Mouse (Mus musculus): Measurements from ENCODE around the gene Ccndbp1. TPM values are rescaled to one million over a fixed set of nuclear protein-coding genes. Genes with fewer than 3 reads are reported as not detected.
"Not testable (repeated sequence)": the region's sequence is repeated elsewhere in the genome, so short reads cannot be mapped to it uniquely, and the experiment has no call there.

Ccndbp1 gene
- polyA plus RNA-seq, 1 experiment from 2014 or later = 87.1 TPM

DNA sequence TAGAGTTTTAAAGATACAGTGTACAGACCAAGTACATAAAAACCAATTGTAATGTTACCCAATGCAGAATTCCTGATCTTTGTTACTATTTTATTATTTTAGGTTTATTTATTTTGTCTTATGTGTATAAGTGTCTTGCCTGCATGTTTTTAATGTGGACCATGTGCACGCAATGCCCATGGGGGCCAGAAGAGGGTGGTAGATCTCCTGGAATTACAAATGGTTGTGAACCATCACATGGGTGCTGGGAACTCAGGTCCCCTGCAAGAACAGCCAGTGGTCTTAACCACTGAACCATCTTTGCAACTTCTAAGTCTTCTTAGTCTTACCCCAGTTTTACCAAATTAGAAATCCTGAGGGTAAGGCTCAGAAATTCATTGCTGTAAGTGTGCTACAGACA lies 23.0 kb upstream of the Ccndbp1 start:
- no peaks in the 10 kb centered on the region for H3K4me1 ChIP-seq (replicated peaks; ENCODE audit: control insufficient read depth, insufficient read depth, low read length)
- no peak overlapping the region for H3K4me3 ChIP-seq (replicated peaks; ENCODE audit: low read length)
- no peaks in the 10 kb centered on the region for H3K27me3 ChIP-seq (ENCODE audit: control insufficient read depth, insufficient read depth, low read length)
- peaks cover 28% of the 10 kb centered on the region for H3K36me3 ChIP-seq (replicated peaks; ENCODE audit: control insufficient read depth, insufficient read depth)
- WGBS = 88% methylated on average over 1 of the region's 1 CpGs
- ATAC-seq (ENCODE audit: low FRiP score) (no peak), DNase-seq (ENCODE audit: low spot score) (no peak)
- no peaks in the 10 kb centered on the region for H3K9me3 ChIP-seq (ENCODE audit: control insufficient read depth, low read length)
- H3K27ac ChIP-seq = no peak overlapping the region
- no peak overlapping the region for H3K9ac ChIP-seq
- H3K4me2 ChIP-seq (replicated peaks) = no peak overlapping the region

DNA sequence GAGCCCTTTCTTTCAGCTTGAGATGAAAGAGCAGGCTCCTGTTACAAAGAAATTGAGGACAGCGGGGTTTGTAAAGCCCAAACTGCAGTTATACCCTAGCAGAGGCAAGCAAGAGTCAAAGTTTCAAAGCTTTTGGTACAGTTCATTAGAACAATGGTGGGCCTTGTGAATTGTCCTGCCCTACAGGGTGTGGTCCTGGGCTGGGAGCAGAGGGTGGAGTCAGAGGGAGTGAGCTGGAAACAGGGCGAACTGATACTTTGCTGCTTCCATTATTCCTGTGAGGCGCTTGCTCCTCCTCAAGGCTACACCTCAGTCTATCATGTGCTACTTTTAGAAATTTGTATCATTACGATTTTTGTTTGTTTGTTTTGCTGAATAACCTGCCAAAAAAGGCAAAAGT lies 17.0 kb upstream of the Ccndbp1 start:
- no peak for DNase-seq (ENCODE audit: low spot score)
- no peaks in the 10 kb centered on the region for H3K27me3 ChIP-seq (ENCODE audit: control insufficient read depth, insufficient read depth, low read length)
- no peaks in the 10 kb centered on the region for H3K9me3 ChIP-seq (ENCODE audit: control insufficient read depth, low read length)
- no peaks in the 10 kb centered on the region for H3K4me1 ChIP-seq (replicated peaks; ENCODE audit: control insufficient read depth, insufficient read depth, low read length)
- H3K9ac ChIP-seq = no peak overlapping the region
- H3K4me3 ChIP-seq (replicated peaks; ENCODE audit: low read length) = no peak overlapping the region
- no peak for ATAC-seq (ENCODE audit: low FRiP score)
- WGBS = 77% methylated on average over 4 of the region's 4 CpGs
- no peak overlapping the region for H3K4me2 ChIP-seq (replicated peaks)
- H3K27ac ChIP-seq = no peak overlapping the region
- H3K36me3 ChIP-seq (replicated peaks; ENCODE audit: control insufficient read depth, insufficient read depth) = peaks cover 25% of the 10 kb centered on the region

DNA sequence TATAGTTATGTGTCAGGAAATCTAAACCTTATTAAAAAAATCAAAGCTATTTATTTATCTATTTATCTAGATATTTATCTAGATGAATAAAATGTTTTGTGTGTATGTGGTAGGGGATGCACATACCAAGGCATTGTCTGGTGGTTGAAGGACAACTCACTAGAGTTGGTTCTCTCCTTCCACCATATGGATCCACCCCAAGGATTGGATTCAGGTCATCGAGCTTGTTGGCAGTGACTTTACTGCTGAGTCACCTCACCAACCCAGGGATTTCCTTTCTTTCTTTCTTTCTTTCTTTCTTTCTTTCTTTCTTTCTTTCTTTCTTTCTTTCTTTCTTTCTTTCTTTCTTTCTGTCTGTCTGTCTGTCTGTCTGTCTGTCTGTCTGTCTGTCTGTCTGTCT lies 11.6 kb upstream of the Ccndbp1 start:
- peaks cover 16% of the 10 kb centered on the region; the same call in 1 of the 2 replicates for H3K36me3 ChIP-seq (replicated peaks; ENCODE audit: control insufficient read depth, insufficient read depth)
- WGBS = 85% methylated on average over 1 of the region's 1 CpGs
- not testable (repeated sequence) for H3K9ac ChIP-seq; H3K27me3 ChIP-seq (ENCODE audit: control insufficient read depth, insufficient read depth, low read length); H3K4me2 ChIP-seq (replicated peaks); H3K9me3 ChIP-seq (ENCODE audit: control insufficient read depth, low read length); H3K4me3 ChIP-seq (replicated peaks; ENCODE audit: low read length); ATAC-seq (ENCODE audit: low FRiP score); H3K27ac ChIP-seq; DNase-seq (ENCODE audit: low spot score); H3K4me1 ChIP-seq (replicated peaks; ENCODE audit: control insufficient read depth, insufficient read depth, low read length)

DNA sequence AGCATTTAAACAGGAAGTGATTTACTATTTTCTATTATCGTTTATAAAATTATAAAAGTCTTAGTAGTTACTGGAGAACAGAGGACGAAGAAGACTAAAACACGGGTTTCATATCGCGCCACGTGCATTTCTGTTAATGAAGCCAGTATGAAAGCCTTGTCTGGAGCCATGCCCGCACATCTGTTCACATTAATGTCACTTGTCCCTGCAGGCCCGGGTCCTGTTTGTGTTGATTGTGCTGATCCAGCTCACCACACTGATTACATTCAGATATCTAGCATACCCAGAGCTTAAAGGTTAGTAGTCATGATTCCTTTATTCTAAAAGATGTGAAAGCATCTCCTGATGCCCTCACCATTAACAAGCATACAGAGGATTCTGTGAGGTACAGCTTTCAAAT lies 9.3 kb upstream of the Ccndbp1 start:
- no peak overlapping the region for H3K4me3 ChIP-seq (replicated peaks; ENCODE audit: low read length)
- no peak overlapping the region for H3K9ac ChIP-seq
- H3K36me3 ChIP-seq (replicated peaks; ENCODE audit: control insufficient read depth, insufficient read depth) = 0 out of 2 replicates have a peak, but pooled peaks cover 2% of the 10 kb centered on the region
- H3K4me2 ChIP-seq (replicated peaks) = no peak overlapping the region
- H3K27ac ChIP-seq = no peak overlapping the region
- H3K27me3 ChIP-seq (ENCODE audit: control insufficient read depth, insufficient read depth, low read length) = no peaks in the 10 kb centered on the region
- 91% methylated on average over 8 of the region's 8 CpGs for WGBS
- no peaks in the 10 kb centered on the region for H3K9me3 ChIP-seq (ENCODE audit: control insufficient read depth, low read length)
- no peak for ATAC-seq (ENCODE audit: low FRiP score)
- DNase-seq (ENCODE audit: low spot score) = peak; percentile 26
- no peaks in the 10 kb centered on the region for H3K4me1 ChIP-seq (replicated peaks; ENCODE audit: control insufficient read depth, insufficient read depth, low read length)

DNA sequence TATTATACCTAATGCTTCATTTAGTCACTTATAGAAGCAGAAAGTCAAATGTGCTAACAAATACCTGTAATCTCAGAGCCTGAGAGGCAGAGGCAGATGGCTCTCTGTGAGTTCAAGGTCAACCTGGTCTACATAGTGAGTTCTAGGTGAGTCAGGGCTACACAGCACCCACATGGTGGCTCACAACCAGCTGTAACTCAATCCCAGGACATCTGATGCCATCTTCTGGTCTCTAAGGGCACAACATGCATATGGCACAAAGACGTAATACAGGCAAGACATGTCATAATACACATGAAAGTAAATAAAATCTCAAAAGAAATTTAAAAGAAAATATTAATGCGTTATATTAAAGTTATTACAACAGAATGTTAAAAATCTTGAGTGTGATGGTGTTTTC lies 4.6 kb upstream of the Ccndbp1 start:
- Histone ChIP-seq H3K4me1 (replicated peaks; ENCODE audit: control insufficient read depth, insufficient read depth, low read length) (no peaks in the 10 kb centered on the region), H3K36me3 (replicated peaks; ENCODE audit: control insufficient read depth, insufficient read depth) (no peaks in the 10 kb centered on the region), H3K9me3 (ENCODE audit: control insufficient read depth, low read length) (no peaks in the 10 kb centered on the region), H3K4me3 (replicated peaks; ENCODE audit: low read length) (no peak overlapping the region), H3K9ac (no peak overlapping the region), H3K27ac (no peak overlapping the region), H3K27me3 (ENCODE audit: control insufficient read depth, insufficient read depth, low read length) (no peaks in the 10 kb centered on the region), H3K4me2 (replicated peaks) (no peak overlapping the region)
- WGBS = 72% methylated on average over 2 of the region's 2 CpGs
- ATAC-seq (ENCODE audit: low FRiP score) (no peak), DNase-seq (ENCODE audit: low spot score) (no peak)

DNA sequence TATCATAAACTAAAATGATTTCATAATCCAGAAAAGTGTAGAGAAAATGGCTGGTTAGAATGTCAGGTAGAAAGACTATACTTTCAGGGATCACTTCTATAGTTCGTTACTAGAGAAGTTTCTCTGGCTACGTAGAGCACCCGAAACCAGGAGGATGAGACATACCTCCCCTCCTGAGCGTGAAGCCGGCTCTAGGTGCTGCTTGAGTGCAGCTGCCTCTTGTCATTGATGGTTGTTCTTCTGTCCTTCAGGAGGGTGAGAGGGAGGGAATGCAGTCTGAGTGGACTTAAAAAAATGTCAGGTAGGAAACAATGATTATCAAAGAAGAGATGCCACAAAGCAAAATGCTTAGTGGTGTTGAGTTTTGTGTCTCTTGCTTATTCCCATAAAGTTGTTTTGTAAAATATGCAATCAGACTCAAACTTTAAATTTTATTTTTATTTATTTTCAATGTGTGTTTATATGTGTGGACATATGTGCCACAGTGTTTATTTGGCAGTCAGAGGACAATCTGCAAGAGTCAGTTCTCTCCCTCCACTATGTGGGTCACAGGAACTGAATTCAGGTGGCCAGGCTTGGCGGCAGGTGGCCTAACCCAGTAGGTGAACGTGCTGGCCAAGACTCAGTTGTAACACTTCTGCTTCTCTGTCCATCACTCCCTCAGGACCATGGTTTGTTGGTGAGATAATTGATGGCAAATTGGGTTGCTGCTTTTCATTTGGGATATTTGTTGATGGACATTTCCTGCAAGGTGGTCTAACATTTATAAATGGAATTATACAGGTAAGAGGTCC lies 4.0 kb upstream of the Ccndbp1 start:
- H3K27ac ChIP-seq = no peak overlapping the region
- H3K9me3 ChIP-seq (ENCODE audit: control insufficient read depth, low read length) = no peaks in the 10 kb centered on the region
- ATAC-seq (ENCODE audit: low FRiP score) (no peak), DNase-seq (ENCODE audit: low spot score) (no peak)
- no peak overlapping the region for H3K4me3 ChIP-seq (replicated peaks; ENCODE audit: low read length)
- H3K4me1 ChIP-seq (replicated peaks; ENCODE audit: control insufficient read depth, insufficient read depth, low read length) = peaks cover 5% of the 10 kb centered on the region
- H3K27me3 ChIP-seq (ENCODE audit: control insufficient read depth, insufficient read depth, low read length) = no peaks in the 10 kb centered on the region
- WGBS = 86% methylated on average over 7 of the region's 7 CpGs
- H3K36me3 ChIP-seq (replicated peaks; ENCODE audit: control insufficient read depth, insufficient read depth) = no peaks in the 10 kb centered on the region
- no peak overlapping the region for H3K4me2 ChIP-seq (replicated peaks)
- no peak overlapping the region for H3K9ac ChIP-seq

DNA sequence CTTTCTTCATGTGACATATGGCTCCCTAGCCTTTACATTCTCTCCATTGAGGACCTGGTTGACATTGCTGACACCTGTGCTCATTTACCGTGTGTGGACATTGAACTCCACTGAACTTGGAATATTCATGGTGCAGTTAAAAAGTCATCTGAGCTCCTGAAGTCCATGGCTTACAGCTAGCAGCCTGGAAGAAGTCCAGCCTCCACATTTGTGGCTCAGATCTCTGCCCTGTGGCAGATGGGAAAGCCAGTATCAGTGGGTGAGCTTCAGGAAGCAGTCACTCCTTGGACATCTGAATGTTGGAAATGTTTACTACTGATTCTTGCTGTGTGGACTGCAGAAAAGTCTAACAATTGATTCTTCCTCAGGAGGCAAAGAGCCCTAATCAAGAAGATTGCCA lies 1.2 kb upstream of the Ccndbp1 start:
- 91% methylated on average over 1 of the region's 1 CpGs for WGBS

DNA sequence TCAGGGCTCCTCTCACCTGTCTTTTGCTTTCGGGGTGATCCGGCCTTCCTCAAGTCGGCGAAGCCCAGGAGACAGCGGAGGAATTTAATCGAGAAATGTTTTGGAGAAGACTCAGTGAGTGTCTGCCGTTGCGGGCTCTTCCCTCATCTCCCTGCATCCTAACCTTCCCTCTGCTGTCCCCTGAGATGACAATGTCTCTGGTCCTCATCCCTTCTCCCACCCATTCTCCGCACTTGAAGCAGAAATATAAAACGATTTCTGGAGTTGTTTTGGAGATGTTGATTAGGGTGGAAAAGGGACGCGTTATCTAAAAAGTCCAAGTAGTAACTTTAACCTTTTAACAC lies 433 bp downstream of the Ccndbp1 start:
- Histone ChIP-seq H3K4me1 (replicated peaks; ENCODE audit: control insufficient read depth, insufficient read depth, low read length) (peaks cover 10% of the 10 kb centered on the region), H3K27ac (no peak overlapping the region), H3K36me3 (replicated peaks; ENCODE audit: control insufficient read depth, insufficient read depth) (peaks cover 36% of the 10 kb centered on the region), H3K4me2 (replicated peaks) (peak overlapping the region; percentile 65), H3K27me3 (ENCODE audit: control insufficient read depth, insufficient read depth, low read length) (no peaks in the 10 kb centered on the region), H3K9ac (peak overlapping the region; percentile 71), H3K9me3 (ENCODE audit: control insufficient read depth, low read length) (no peaks in the 10 kb centered on the region), H3K4me3 (replicated peaks; ENCODE audit: low read length) (peak overlapping the region; percentile 63)
- no peak for DNase-seq (ENCODE audit: low spot score)
- peak; percentile 33; the same call in 1 of the 2 replicates for ATAC-seq (ENCODE audit: low FRiP score)
- under 1% methylated on average over 12 of the region's 12 CpGs for WGBS

More for the DNA sequence above, 1.2 kb upstream of the Ccndbp1 start:
- no peaks in the 10 kb centered on the region for H3K27me3 ChIP-seq (ENCODE audit: control insufficient read depth, insufficient read depth, low read length)
- H3K4me2 ChIP-seq (replicated peaks) = no peak overlapping the region
- no peak for ATAC-seq (ENCODE audit: low FRiP score)
- DNase-seq (ENCODE audit: low spot score) = no peak
- H3K36me3 ChIP-seq (replicated peaks; ENCODE audit: control insufficient read depth, insufficient read depth) = peaks cover 20% of the 10 kb centered on the region
- peaks cover 10% of the 10 kb centered on the region for H3K4me1 ChIP-seq (replicated peaks; ENCODE audit: control insufficient read depth, insufficient read depth, low read length)
- no peak overlapping the region for H3K27ac ChIP-seq
- no peak overlapping the region for H3K9ac ChIP-seq
- no peak overlapping the region for H3K4me3 ChIP-seq (replicated peaks; ENCODE audit: low read length)
- no peaks in the 10 kb centered on the region for H3K9me3 ChIP-seq (ENCODE audit: control insufficient read depth, low read length)

DNA sequence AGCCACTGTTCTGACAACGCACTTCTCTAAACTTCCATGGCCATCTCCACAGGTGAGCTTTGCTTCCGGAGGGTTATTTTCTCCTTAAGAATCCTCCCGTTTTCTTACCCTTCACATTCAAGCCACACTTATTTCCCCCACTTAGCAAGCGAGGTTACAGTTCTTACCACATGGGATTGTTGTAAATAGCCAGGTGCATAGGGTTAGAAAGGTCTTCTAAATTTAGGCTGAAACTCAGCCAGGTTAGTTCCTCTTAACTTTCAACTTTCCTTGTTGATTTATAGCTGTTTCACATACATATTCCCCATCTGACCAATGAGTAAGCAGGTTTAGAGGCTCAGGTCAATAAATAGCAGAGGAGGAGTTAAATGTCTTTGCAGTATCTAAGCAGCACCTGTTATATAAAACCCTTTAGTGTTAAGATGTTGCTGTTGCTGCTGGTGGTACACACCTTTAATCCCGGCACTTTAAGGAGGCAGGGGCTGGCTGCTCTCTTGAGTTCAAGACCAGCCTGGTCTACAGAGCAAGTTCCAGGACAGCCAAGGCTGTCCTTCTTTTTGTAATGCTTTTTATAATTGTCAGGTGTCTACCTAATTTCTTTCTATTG lies 971 bp downstream of the Ccndbp1 start:
- Histone ChIP-seq H3K9me3 (ENCODE audit: control insufficient read depth, low read length) (no peaks in the 10 kb centered on the region), H3K27me3 (ENCODE audit: control insufficient read depth, insufficient read depth, low read length) (no peaks in the 10 kb centered on the region), H3K36me3 (replicated peaks; ENCODE audit: control insufficient read depth, insufficient read depth) (peaks cover 42% of the 10 kb centered on the region), H3K27ac (no peak overlapping the region), H3K4me2 (replicated peaks) (peak overlapping the region; percentile 65), H3K4me1 (replicated peaks; ENCODE audit: control insufficient read depth, insufficient read depth, low read length) (peaks cover 10% of the 10 kb centered on the region), H3K9ac (peak overlapping the region; percentile 71), H3K4me3 (replicated peaks; ENCODE audit: low read length) (peak overlapping the region; percentile 63)
- no peak for DNase-seq (ENCODE audit: low spot score)
- WGBS = 27% methylated on average over 5 of the region's 5 CpGs
- ATAC-seq (ENCODE audit: low FRiP score) = no peak
